Mouse (Mus musculus): Measurements from ENCODE around the gene Nusap1. TPM values are rescaled to one million over a fixed set of nuclear protein-coding genes. Genes with fewer than 3 reads are reported as not detected.
A peak's percentile ranks its signal among the peaks of the same experiment; 100 is the strongest.
"Not testable (repeated sequence)": the region's sequence is repeated elsewhere in the genome, so short reads cannot be mapped to it uniquely, and the experiment has no call there.

Gene Nusap1
- total RNA-seq (2021): under 1 TPM; 0.60 to 0.83 TPM

DNA sequence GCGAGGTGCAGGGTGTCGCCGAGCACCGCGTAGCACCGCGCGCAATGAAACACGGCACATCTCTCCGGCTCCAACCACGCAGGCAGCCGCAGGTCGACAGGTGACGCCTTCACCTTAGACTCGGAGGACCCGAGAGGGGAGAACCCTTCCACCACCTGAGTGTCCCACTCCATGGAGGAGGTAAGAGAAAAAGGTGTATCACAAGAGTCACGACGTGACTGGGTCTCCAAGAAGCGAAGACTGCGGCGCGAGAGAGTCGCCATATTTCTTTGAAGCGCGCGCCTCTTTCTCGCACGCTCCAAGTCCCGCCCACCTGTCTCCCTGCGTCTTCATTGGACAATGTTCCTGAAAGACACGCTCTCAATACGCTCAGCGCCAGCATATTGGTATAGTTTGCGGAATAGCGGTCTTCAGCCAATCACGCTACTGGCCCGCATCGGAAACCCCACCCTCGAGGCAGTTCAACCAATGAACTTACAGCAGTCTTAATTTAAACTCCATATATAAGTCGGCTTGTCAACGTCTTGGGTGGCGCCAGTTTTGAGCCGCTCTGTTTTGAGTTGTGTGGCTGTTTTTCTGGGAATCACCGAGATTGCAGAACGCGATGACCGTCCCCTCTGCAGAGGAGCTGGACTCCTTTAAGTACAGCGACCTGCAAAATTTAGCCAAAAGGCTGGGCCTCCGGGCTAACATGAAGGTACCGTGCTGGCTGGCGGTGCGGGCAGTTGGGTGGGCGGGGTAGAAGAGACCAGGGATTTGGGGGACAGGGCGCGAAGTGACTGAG, at the start of gene Nusap1, which contains the start of gene Oip5:
Gene Nusap1, plus strand, starts transcription at position 100 of the 784 bp plus-strand sequence.
Gene Oip5, minus strand, starts transcription at position 271 of the 784 bp plus-strand sequence.
- DNase-seq: peak; percentile 86 to 89

DNA sequence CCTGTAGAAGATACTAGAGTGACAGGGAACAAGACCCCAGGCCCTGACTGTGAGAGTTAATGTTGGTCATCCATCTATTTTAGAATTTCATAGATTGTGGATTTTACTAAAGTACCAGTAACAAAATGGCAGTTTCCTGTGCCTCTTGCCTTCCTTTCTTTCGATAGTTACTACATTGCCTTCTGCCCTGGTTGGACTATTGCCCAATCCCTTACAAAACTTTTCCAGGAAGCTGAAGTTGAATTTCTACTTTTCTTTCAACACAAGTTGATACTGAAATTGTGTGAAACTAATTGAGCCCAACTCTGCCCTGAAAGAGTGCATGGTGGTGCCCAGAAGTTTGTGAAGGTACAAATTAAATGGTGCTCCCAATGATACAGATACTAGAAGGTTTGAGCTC, 45.6 kb upstream of the Nusap1 start:
- no peak for DNase-seq

DNA sequence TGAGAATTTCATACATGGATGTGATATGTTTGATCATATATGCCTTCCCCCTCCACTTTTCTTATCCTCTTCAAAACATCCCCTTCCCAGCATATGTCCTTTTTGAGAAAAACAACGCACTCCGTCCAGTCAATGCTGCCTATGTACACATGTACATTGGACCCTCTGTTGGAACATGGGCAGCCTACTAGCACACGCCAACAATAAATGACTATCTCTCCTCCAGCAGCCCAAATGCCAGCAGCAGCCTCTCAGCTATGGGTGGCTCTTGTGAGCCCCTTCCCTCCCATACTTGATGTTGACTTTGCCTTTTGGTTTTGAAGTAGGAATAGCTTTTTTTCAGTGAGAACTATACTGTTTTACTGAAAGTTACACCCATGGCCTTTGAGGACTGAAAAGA, 36.5 kb upstream of the Nusap1 start:
- no peak for DNase-seq

- no peak for DNase-seq
Observed at GRCm38 (mm10) chr2:119583439-119583838, 34.7 kb upstream of the Nusap1 start.

DNA sequence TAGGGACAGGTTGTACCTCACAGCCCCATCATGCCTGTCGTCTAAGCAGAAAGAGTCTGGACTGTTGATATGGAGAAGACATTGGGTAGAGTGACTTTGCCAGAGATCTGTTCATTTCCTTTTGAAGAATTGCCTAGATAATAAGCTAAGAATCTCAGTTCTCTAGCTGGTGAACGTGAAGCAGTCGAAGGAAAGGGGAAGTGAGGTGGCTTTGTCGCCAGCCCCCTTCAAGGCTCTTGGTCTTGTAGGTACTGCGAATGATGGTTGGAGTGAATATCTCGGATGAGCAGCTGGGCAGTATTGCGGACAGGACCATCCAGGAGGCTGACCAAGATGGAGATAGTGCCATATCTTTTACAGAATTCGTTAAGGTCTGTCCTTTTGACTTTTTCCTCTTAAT, 33.8 kb upstream of the Nusap1 start:
- no peak for DNase-seq

DNA sequence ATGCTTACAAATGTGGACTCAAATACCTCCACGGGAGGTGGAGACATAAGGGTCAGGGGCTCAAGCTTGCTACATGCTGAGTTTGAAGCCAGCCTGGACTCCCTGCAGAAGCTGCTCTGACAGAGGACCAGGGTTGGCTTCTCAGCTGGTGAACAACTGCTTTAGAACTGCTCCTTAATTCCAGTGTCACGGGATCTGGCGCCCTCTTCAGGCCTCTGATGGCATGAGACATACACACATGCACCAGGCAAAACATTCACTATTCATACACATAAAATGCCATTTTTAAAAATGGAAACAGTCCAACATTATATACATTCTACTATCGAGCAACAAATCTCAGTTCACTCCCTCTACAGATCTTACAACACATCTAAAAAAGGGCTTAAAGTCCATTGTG, 30.7 kb upstream of the Nusap1 start:
- DNase-seq: no peak

- DNase-seq: no peak
Observed at GRCm38 (mm10) chr2:119591247-119591646, 26.9 kb upstream of the Nusap1 start.

- no peak for DNase-seq
Observed at GRCm38 (mm10) chr2:119593765-119594112, 24.4 kb upstream of the Nusap1 start.

DNA sequence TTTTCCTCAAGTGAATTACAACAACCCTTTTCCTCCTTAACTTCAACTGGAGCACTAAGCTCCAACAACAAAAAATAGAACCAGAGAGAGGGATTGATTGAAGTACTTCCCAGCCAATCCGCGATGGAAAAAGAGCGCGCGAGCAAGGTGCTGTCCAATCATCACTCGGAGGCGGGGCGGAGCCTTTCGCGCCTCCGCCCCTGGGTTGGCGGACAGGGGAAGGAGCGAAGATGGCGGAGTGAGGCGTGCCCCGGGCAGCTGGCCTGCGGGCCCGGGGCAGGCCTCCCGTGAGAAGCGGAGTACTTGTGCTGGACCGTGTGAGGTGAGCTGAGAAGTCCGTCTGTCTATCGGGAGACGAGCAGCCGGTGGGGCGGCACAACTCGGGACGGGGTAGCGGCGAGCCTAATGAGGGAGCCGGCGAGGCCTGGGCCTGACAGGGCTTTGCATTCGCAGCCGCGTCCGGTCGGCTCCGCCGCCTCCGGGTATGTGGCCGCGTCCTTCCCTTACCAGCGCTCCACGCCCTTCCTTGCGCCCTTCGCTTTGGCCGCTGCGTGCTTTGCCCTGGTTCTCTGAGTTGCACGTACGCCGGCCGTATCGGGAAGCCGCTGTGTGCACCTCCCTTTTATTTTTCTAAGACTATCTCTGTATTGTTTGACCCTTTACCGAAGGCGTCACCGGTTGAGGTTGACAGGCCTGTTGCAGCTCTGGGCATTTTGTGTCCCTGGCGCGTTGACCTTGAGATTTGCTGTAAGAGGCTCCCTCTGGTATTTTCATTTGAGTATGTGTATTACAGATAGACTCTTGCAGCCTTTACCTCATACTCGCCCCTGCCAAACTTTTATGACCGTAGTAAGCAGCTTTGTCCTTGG, 23.8 kb upstream of the Nusap1 start:
- DNase-seq: peak; percentile 93 to 96

DNA sequence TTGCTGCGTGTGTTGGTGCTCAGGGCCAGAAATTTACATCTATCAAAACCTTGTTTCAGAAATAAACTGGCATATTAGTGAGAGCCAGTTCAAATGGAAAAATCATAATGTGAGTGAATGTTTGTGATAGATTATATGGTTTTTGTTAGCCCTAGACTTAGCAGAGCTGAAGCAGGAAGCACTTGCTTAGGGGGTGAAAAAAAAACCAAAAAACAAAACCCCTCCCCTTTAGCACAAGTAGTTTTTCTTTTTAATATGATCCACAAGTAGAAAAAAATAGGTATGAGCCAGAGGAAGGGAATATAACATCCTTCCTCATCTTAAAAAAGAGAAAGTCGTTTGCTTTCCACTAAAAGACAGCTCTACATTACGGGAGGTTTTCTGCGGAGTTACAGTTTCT, 22.8 kb upstream of the Nusap1 start:
- no peak for DNase-seq

DNA sequence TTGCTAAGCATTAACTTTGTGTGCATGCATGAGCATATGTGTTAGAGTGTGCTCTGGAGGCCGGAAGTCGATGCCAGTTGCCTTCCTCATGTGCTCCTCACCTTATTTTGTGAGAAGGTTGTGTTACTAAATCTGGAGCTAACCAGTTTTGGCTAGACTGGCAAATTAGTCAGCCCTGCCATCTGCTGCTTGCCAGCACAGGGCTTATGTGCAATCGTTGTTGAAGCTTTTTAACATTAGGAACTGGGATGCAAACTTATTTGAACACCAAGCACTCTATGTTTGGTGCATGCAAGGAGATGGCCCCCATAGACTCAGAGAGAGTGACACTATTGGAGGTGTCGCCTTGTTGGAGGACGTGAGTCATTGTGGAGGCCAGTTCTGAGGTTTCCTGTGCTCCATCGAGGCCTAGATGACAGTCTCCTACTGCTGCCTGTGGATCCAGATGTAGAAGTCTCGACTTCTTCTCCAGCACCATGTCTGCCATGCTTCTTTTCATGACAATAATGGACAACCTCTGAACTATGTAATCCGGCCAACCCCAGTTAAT, 21.2 kb upstream of the Nusap1 start:
- DNase-seq: peak; percentile 40 to 50

DNA sequence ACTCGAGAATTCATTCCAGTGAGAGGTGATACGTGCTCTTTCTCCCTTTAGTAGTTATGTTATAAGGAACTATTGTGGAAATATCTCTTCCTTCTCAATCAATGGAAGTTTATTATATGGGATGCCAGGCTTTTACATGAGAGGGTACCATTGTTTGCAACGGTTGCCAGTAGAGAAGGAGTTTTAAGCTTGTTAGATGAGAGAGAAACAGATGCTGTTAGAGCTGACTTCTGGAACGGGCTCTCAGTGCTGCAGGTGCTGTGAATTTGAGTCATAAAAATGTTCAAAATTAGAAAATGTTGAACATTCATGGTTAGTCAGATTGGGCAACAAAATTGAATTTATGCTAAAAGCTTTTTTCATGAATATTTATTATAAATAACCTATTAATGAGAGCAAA, 17.1 kb upstream of the Nusap1 start:
- no peak for DNase-seq

GRCm38 (mm10) chr2:119601575-119601974, 16.5 kb upstream of the Nusap1 start:
- not testable (repeated sequence) for DNase-seq

DNA sequence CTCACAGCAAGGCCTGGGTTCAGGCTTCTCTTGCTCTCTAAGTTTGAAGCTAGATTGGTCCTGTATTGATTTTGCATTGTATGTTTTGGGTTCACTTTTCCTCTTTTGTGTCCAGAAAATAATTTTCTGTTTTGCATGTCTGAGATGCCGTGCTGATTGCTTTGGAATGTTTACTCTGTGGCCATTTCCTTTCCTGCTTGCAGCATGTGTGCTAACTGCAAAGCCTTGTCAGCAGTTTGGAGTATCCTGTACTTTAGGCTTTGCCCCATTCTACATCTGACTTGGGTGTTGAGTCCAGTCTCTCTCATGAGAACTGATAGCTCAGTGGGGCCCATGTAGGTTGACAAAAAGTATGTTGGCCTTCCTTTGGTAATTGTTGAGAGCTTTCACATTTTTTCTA, 15.6 kb upstream of the Nusap1 start:
- no peak for DNase-seq

GRCm38 (mm10) chr2:119603909-119604308, 14.2 kb upstream of the Nusap1 start:
- no peak for DNase-seq

DNA sequence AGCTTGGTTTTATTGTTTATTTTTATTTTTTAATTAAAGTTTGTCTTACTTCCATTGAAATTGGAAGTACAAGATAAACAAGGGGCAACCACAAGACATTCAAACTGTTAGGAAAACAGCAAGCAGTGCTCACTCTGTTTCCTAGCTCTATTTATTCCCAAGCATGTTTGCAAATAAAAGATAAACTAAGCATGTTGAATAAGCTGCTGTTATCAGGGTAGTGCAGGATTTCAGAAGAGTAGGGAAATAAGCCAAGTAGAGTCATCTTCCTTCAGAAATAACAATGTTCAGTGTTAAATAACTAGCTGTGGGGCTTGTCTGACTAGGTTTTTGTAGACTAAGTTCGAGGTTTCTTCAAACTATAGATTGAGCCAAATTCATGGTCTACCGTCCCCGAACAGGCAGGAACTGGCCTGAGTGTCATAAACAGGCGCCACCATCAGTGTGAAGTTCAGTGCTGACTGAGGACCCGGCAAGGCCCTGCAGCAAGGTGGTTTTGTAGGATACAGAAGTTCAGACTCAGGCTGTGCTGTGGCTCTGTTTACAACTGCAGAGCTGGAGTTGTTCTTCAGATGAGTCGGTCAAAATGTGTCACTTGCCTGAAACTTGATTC, 12.6 kb upstream of the Nusap1 start:
- DNase-seq: no peak

DNA sequence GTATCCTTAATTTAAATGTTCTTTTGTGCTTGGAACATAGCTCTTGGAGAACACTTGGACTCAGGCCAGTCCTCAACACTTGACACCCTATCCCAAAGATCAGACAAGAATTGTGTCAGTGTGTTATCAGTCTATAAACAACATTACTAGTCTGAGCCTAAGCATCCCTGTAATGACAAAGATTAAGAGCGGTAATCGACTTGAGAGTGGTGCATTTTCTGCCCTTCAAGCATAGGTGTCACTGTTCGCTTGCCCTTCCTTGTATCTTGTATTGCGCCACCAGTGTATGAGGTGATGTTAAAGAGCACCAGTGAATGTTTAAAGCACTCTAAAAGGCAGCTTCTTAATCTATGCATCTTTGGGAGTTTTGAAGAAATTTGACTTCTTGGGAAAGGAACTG, 11.1 kb upstream of the Nusap1 start:
- no peak for DNase-seq

DNA sequence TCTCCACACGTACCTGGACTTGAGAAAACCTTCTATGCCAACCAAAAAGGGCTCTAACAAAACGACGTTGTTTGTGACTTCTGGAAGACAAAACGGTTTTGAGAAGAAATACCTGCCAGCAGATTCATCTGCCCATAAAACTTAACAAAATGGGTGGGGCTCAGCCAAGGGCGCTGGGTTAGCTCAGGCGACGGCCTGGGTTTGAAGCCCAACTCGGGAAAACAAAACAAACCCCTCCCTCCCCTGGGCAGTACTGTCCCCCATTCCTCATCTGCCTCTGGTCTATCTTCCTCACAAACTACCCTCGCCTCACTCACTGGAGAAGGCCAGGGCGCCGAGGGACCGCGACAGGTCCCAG, 278 bp upstream of the Nusap1 start:
- no peak for DNase-seq

GRCm38 (mm10) chr2:119619002-119619401, 904 bp downstream of the Nusap1 start:
- DNase-seq: not testable (repeated sequence)

DNA sequence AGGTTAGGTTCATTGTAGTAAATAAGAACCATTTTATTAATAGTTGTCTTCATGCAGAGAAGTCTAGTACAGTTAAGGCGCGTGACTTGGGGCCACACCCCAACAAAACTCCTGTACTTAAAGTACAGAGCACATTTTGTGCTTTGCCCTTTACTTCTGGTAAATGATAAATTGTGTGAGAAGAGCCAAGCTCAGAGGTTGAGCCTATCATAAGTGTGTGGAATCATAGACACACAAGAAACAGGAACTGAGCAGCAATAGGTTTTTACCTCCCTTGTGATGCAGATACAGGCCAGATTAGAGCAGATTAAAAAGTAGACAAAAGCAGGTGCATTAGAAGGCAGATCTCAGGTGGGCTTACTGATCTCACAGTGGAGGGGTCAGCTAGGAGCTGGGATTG, 3.2 kb downstream of the Nusap1 start:
- DNase-seq: no peak

DNA sequence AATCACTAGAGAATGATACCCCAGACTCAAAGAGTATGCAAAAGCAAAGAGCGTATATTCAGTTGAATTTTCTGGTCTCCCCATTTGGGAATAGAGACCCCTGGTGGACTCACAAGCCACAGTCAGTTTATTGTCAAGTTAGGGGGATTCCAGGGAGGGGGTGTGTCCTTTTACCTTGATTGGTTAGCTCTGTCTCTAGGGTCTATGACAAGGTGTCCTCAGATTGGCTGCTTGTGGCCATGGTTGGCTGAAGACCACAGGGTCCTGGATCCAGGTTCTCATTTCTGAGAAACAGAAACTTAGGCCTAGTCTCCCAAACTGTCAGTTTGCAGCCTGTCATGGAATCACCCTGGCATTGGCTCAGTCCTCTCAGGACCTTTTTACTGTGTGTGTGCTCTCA, 18.7 kb downstream of the Nusap1 start:
- no peak for DNase-seq

DNA sequence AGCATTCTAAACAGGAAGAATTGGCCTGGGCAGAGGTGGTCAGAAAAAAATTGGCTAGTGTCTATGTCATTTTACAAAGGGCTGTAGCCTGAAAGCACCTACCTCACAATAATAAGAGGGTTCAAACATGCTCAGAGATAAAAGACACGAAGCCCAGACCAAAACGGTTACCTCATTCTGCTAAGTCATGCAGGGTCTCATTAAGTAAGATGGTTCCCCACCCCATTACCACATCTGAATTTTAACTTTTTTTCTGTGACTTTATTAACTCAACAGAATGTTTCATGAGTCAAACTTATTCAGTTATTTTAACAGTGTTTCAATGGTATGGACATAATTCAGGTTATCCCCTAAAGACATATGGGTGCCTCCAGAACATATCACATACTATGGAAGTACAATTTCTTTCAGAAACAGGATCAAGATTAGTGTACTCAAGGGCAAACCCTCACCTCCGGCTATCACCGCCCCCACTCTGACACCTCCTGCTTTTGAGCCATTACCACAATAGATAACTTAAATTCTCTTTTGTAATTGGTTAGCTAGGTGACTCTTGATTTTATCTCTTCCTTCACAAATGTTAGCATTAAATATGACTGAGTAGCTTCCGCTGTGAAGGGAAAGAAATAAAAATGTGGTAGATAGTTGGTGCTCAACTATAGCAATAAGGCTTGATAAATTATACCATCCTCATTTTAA, 23.3 kb downstream of the Nusap1 start:
- DNase-seq: no peak
